Mouse (Mus musculus) liver, embryonic 14.5 days (tissue): Measurements from ENCODE around the gene Emc10.

Experiments used
- CTCF ChIP-seq: IDR thresholded peaks from 2 replicates; pipeline ENCODE4 v1.5.1; 2016; ENCODE audit warnings: antibody characterized with exemption, low read depth, control low read depth
- EP300 ChIP-seq: IDR thresholded peaks from 2 replicates; pipeline ENCODE4 v1.6.1; 2016; ENCODE audit warnings: antibody characterized with exemption, low read depth

GRCm38 (mm10) chr7:44453256-44453655 is 43.1 kb downstream of the Emc10 start:
- no peak for TF ChIP-seq CTCF
- no peak for TF ChIP-seq EP300
